Mouse (Mus musculus) adrenal gland (tissue): ENCODE measurements at regions not wholly inside any gene's neighbourhood (a gene's known extent, or its start where the extent isn't known, plus 50 kb on each side); places are given as distances from the start of the nearest gene placed in this dataset.

ENCODE experiments used
- intact Hi-C: fragments of 180-260 bp; cut with DNase I; formaldehyde crosslinking; loops from one replicate; pipeline ENCODE4 v1.15.1; 2025

- intact Hi-C loops = no loop called here
Observed at GRCm38 (mm10) chrX:11387200-11387940, 59.7 kb downstream of the H2al1j start.

- intact Hi-C loops = no loop called here
Observed at GRCm38 (mm10) chrX:11388860-11389259, 61.2 kb downstream of the H2al1j start.

DNA sequence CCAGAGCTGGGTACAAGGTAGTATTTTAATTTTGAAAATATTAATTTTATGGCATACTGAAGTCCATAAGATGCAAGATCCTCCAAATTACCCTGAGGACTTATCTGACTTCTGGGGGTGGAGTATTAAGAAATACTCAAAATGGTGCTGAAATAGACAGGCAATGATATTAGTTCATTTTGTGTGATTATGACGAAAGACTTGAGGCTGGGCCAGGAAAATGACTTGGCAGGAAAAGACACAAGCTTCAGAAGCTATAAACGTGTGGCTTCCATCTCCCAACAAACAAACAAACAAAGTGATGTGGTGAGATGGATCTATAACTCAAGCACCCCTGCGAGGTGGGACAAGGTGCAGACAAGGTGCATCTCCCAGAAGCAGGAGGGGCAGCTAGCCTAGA, 72.8 kb downstream of the H2al1j start:
- intact Hi-C loops = no loop called here

GRCm38 (mm10) chrX:11404369-11404768, 76.7 kb downstream of the H2al1j start:
- intact Hi-C loops = no loop called here

GRCm38 (mm10) chrX:11412316-11412826, 84.7 kb downstream of the H2al1j start:
- intact Hi-C loops = no loop called here

- intact Hi-C loops = no loop called here
Observed at GRCm38 (mm10) chrX:11415662-11416061, 88.0 kb downstream of the H2al1j start.

GRCm38 (mm10) chrX:11416510-11416909, 88.9 kb downstream of the H2al1j start:
- intact Hi-C loops = no loop called here

- intact Hi-C loops = no loop called here
Observed at GRCm38 (mm10) chrX:11417861-11418260, 90.2 kb downstream of the H2al1j start.

GRCm38 (mm10) chrX:11418261-11418660, 90.6 kb downstream of the H2al1j start:
- intact Hi-C loops = no loop called here

GRCm38 (mm10) chrX:11419162-11419631, 91.6 kb downstream of the H2al1j start:
- intact Hi-C loops = no loop called here

DNA sequence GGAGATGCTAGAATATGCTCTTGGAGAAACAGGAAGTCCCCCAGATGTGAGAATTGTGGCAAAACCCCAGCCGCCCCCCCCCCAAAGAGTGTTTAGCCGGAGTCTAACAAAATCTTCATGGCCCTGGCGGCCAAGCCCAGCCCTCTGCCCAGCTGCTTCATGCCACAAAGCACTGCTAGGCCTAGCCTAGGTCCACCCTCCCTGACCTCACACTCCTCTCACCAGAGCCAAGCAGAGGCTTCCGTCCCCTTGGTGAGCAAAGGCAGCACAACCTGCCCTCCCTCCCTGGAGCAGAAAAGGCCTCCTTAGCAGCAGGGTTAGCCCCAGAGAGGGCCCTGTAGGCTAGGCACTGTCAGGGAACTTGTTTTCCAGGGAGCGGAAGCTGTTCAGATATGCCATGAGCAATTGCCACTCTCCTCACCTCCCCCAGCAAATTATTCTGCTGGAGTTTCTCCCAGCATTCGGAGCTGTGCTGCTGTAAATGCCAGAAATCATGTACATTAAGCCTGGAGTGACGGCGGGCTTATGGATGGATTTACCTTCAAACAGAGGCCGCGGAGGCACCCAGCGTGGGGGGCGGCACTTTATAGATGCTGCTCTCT, 104.9 kb downstream of the H2al1j start:
- intact Hi-C loops = no loop called here

- intact Hi-C loops = no loop called here
Observed at GRCm38 (mm10) chrX:11435338-11435737, 107.7 kb downstream of the H2al1j start.

- intact Hi-C loops = no loop called here
Observed at GRCm38 (mm10) chrX:11437151-11437944, 109.7 kb downstream of the H2al1j start.

DNA sequence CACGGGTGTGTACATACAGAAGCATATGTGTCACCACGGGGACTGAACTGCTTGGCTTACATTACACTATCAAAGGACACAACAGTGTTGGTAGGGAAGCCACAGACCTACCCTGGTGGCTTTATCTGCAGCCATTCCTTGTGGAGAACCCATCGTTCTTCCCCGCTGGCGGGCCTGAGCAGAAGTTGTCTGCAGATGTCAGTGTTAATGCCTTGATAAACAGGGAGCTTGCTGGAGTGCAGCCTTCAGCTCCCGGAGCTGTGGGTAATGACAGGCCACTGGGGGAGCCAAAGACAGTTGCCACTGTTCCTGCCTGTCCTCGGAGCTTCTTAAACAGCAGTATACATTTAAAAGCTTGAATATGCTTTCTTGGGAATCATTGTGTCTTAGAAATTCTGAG, 115.9 kb downstream of the H2al1j start:
- intact Hi-C loops = no loop called here

- intact Hi-C loops = no loop called here
Observed at GRCm38 (mm10) chrX:11444261-11444725, 116.7 kb downstream of the H2al1j start.

- intact Hi-C loops = no loop called here
Observed at GRCm38 (mm10) chrX:11448711-11449110, 121.1 kb downstream of the H2al1j start.

- intact Hi-C loops = no loop called here
Observed at GRCm38 (mm10) chrX:11458521-11458920, 130.9 kb downstream of the H2al1j start.

- intact Hi-C loops = no loop called here
Observed at GRCm38 (mm10) chrX:11463955-11464511, 136.4 kb downstream of the H2al1j start.

DNA sequence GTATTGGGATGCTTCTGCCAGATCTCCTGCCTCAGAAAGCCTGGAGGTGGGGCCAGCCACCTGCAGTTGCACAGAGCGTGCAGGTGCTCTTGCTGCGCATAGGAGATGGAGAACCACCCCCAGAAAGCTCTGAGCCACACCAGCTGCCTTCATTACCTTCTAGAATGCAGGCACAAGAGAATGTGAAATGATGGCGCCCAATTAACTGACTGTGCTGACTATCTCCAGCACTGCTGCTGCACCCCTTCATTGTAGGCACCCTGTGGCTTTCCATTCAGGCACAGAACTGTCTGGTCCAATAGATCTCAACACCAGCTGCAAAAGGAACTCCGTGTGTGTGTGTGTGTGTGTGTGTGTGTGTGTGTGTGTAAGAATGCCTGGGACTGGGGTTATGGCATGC, 138.6 kb downstream of the H2al1j start:
- intact Hi-C loops = no loop called here

- intact Hi-C loops = no loop called here
Observed at GRCm38 (mm10) chrX:11479696-11480339, 152.2 kb downstream of the H2al1j start.

DNA sequence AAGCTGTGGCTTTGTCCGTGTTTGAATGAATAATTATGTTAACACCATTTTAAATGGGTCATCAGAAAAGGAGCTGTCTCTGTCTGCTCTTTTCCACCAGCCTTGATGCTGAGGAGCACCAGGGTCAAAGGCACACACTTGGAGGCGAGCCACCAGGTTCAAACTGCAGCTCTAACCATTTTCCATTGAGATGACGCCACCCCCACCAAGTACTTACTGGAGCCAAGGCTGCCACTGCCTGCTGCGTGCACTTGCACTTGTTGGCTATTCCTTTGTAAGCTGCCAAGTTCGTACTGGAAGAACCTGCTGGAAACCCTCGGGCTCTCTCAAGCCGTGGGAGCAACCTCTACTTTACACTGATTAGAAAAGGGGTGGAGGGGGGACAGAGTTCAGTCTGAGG, 154.5 kb downstream of the H2al1j start:
- intact Hi-C loops = loop anchor here (2.0 kb wide), 1 partner anchor 29 kb away; no protein-coding TSS in a partner anchor
